Mouse (Mus musculus) thymus, adult 2 months (tissue): ENCODE measurements around the gene Wnk2.

Source experiments
- CTCF ChIP-seq: fragments of 200-500 bp; IDR thresholded peaks from 2 replicates; pipeline ENCODE4 v1.5.1; 2012; ENCODE audit warnings: mild to moderate bottlenecking, control low read depth, low read length, moderate library complexity, borderline replicate concordance; ENCODE audit not compliant: control insufficient read depth, poor library complexity, insufficient read depth; ENCODE audit errors: extremely low read depth
- POLR2A ChIP-seq: fragments of 200-500 bp; IDR thresholded peaks from 2 replicates; pipeline ENCODE4 v1.6.1; 2012; ENCODE audit warnings: mild to moderate bottlenecking, low read length, control low read depth, moderate library complexity; ENCODE audit not compliant: control insufficient read depth, poor library complexity, insufficient read depth; ENCODE audit errors: extremely low read depth

DNA sequence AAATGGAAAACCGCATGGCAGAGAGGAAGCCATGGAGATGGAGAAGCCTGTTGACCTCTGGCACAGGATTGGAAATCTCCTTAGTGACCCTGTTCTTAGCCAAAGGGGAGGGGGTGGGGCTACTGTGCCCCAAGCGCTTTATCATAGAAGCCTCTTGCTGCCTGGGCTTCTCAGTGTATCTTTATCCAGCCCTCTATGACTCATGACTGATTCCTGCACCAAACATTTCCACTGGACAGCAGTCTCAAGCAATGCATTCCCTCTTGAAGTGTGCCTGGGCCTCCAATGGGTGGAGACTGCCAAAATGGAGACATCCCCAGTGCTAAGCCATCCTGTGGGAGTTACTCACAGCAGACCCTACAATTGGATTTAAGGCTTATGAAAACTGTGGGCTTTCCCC lies 157.7 kb downstream of the Wnk2 start:
- TF ChIP-seq CTCF = no peak
- TF ChIP-seq POLR2A = no peak
